Mouse (Mus musculus) MN1 (cell line): ENCODE measurements around the gene Casp7.
A peak's percentile ranks its signal among the peaks of the same experiment; 100 is the strongest.

Source experiments
- DNase-seq: peaks from one replicate; pipeline ENCODE4 v3.0.0-alpha.2; 2016; ENCODE audit warnings: low spot score

The Casp7 gene

GRCm38 (mm10) chr19:56424606-56425395 is 27.9 kb downstream of the Casp7 start:
- DNase-seq = no peak

GRCm38 (mm10) chr19:56425492-56425891 is 28.6 kb downstream of the Casp7 start:
- DNase-seq = no peak

- no peak for DNase-seq
Observed at GRCm38 (mm10) chr19:56430369-56430768, 33.4 kb downstream of the Casp7 start.

- no peak for DNase-seq
Observed at GRCm38 (mm10) chr19:56432706-56433105, 35.8 kb downstream of the Casp7 start.

GRCm38 (mm10) chr19:56433581-56433980 is 36.7 kb downstream of the Casp7 start:
- DNase-seq = no peak

GRCm38 (mm10) chr19:56436380-56436779 is 39.5 kb downstream of the Casp7 start:
- DNase-seq = peak; percentile 57

- no peak for DNase-seq
Observed at GRCm38 (mm10) chr19:56438357-56439071, 41.6 kb downstream of the Casp7 start.

GRCm38 (mm10) chr19:56439072-56439434 is 42.1 kb downstream of the Casp7 start:
- no peak for DNase-seq

GRCm38 (mm10) chr19:56443445-56443844 is 46.5 kb downstream of the Casp7 start:
- DNase-seq = no peak

GRCm38 (mm10) chr19:56448784-56449183 is 51.9 kb downstream of the Casp7 start:
- DNase-seq = no peak

- DNase-seq = no peak
Observed at GRCm38 (mm10) chr19:56449537-56449936, 52.6 kb downstream of the Casp7 start.

GRCm38 (mm10) chr19:56450892-56451291 is 54.0 kb downstream of the Casp7 start:
- DNase-seq = no peak

- no peak for DNase-seq
Observed at GRCm38 (mm10) chr19:56451867-56452266, 54.9 kb downstream of the Casp7 start.

GRCm38 (mm10) chr19:56452421-56452820 is 55.5 kb downstream of the Casp7 start:
- no peak for DNase-seq

GRCm38 (mm10) chr19:56454862-56455261 is 57.9 kb downstream of the Casp7 start:
- DNase-seq = no peak

GRCm38 (mm10) chr19:56455369-56455768 is 58.4 kb downstream of the Casp7 start:
- DNase-seq = no peak

- no peak for DNase-seq
Observed at GRCm38 (mm10) chr19:56457569-56457968, 60.6 kb downstream of the Casp7 start.

GRCm38 (mm10) chr19:56459154-56460050 is 62.5 kb downstream of the Casp7 start:
- no peak for DNase-seq

- DNase-seq = no peak
Observed at GRCm38 (mm10) chr19:56460241-56460640, 63.3 kb downstream of the Casp7 start.

- no peak for DNase-seq
Observed at GRCm38 (mm10) chr19:56461522-56462101, 64.7 kb downstream of the Casp7 start, which contains the start of gene Plekhs1. TSS of gene Plekhs1 (plus strand) at chr19:56461640.

- no peak for DNase-seq
Observed at GRCm38 (mm10) chr19:56462786-56463185, 65.9 kb downstream of the Casp7 start.

- DNase-seq = no peak
Observed at GRCm38 (mm10) chr19:56466486-56466885, 69.6 kb downstream of the Casp7 start.
